Mouse (Mus musculus): ENCODE results near the gene Farp1.
"Not testable (repeated sequence)": the region's sequence is repeated elsewhere in the genome, so short reads cannot be mapped to it uniquely, and the experiment has no call there.

DNA sequence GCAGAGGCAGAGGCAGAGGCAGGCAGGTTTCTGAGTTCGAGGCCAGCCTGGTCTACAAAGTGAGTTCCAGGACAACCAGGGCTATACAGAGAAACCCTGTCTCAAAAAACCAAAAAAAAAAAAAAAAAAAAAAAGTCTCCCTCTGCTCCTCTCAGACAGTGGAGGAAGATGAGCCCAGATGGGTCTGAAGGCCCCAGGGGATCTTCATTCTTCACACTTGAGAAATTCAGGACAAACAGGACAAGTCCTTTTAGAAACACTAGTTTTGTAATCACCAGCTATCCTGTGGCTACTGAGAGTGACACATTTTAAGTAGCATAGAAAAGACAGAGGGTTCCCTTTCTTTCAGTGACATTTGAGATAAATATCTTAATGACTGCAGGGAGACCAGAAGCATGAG is 95.4 kb downstream of the Farp1 start:
- not testable (repeated sequence) for TF ChIP-seq CTCF (IDR thresholded peaks at IDR 0.05); POLR2A (IDR thresholded peaks at IDR 0.05; ENCODE audit: insufficient read depth, low read depth, low read length); EP300 (IDR thresholded peaks at IDR 0.05; ENCODE audit: insufficient read depth, low read depth, low read length)

Measured in heart, adult 2 months (tissue).